Mouse (Mus musculus) liver, embryonic 15.5 days (tissue): ENCODE results near the gene Hmga2. TPM values are rescaled to one million over a fixed set of nuclear protein-coding genes. Genes with fewer than 3 reads are reported as not detected.

Experiments used
- ATAC-seq: fragments of 200-750 bp; cut with Nextera tagmentation; 2 replicates; pipeline ENCODE4 v1.8.0; 2017; ENCODE audit warnings: moderate number of reproducible peaks, mild to moderate bottlenecking, moderate library complexity; ENCODE audit not compliant: insufficient read depth
- H3K27ac ChIP-seq: fragments of 300-500 bp; sonication (generic); replicated peaks from 2 replicates; pipeline ENCODE4 v1.5.1; 2015; ENCODE audit warnings: mild to moderate bottlenecking, inconsistent platforms
- H3K27me3 ChIP-seq: fragments of 300-500 bp; sonication (generic); 2 replicates; pipeline ENCODE4 v1.6.1; 2015; ENCODE audit warnings: mild to moderate bottlenecking, inconsistent platforms
- H3K36me3 ChIP-seq: fragments of 300-500 bp; sonication (generic); replicated peaks from 2 replicates; pipeline ENCODE4 v1.6.1; 2015; ENCODE audit warnings: moderate library complexity, mild to moderate bottlenecking, inconsistent platforms
- H3K4me1 ChIP-seq: fragments of 300-500 bp; sonication (generic); replicated peaks from 2 replicates; pipeline ENCODE4 v1.6.1; 2015; ENCODE audit warnings: inconsistent platforms
- H3K4me2 ChIP-seq: fragments of 300-500 bp; sonication (generic); 2 replicates; pipeline ENCODE4 v1.6.1; 2015; ENCODE audit warnings: moderate library complexity, mild to moderate bottlenecking, inconsistent platforms
- H3K4me3 ChIP-seq: fragments of 300-500 bp; sonication (generic); replicated peaks from 2 replicates; pipeline ENCODE4 v1.5.1; 2015; ENCODE audit warnings: mild to moderate bottlenecking, inconsistent platforms
- H3K9ac ChIP-seq: fragments of 300-500 bp; sonication (generic); 2 replicates; pipeline ENCODE4 v1.6.1; 2015; ENCODE audit warnings: moderate library complexity, mild to moderate bottlenecking, inconsistent platforms
- H3K9me3 ChIP-seq: fragments of 300-500 bp; sonication (generic); replicated peaks from 2 replicates; pipeline ENCODE4 v1.6.1; 2016; ENCODE audit warnings: inconsistent platforms
- WGBS: fragments of 180-500 bp; shearing (Covaris S2); methylation state at CpG from one replicate; pipeline ENCODE4 v1.1.7; 2015; ENCODE audit warnings: mixed read lengths; ENCODE audit not compliant: insufficient replicate concordance; 5-methylcytosine and 5-hydroxymethylcytosine counted together
- polyA plus RNA-seq: library from polyadenylated mRNA; unstranded; fragments of >200 nt; fragmentation: Nextera tagmentation; extraction: Ambion mirVana; gene quantifications from 2 replicates; pipeline ENCODE4 v1.2.1, GENCODE M21; 2015

Hmga2 gene
- polyA plus RNA-seq, 1 experiment from 2014 or later = 2.1 TPM

GRCm38 (mm10) chr10:120441254-120441653, 35.0 kb downstream of the Hmga2 start:
- WGBS = 73% methylated on average over 11 of the region's 11 CpGs

GRCm38 (mm10) chr10:120434433-120434832, 41.8 kb downstream of the Hmga2 start:
- ATAC-seq = no peak
- 0 out of 2 replicates have a peak, but pooled peaks cover 3% of the 10 kb centered on the region for H3K4me1 ChIP-seq
- WGBS = 26% methylated on average over 7 of the region's 7 CpGs
- H3K27me3 ChIP-seq = no peaks in the 10 kb centered on the region
- no peak overlapping the region for H3K4me2 ChIP-seq
- no peak overlapping the region for H3K9ac ChIP-seq
- no peak overlapping the region for H3K4me3 ChIP-seq
- H3K9me3 ChIP-seq = no peaks in the 10 kb centered on the region
- no peaks in the 10 kb centered on the region for H3K36me3 ChIP-seq
- H3K27ac ChIP-seq = no peak overlapping the region

More at GRCm38 (mm10) chr10:120441254-120441653, 35.0 kb downstream of the Hmga2 start:
- ATAC-seq = no peak
- Histone ChIP-seq H3K4me3 (no peak overlapping the region), H3K9me3 (no peaks in the 10 kb centered on the region), H3K36me3 (no peaks in the 10 kb centered on the region), H3K4me2 (no peak overlapping the region), H3K4me1 (no peaks in the 10 kb centered on the region; the same call in none of the 2 replicates), H3K9ac (no peak overlapping the region), H3K27me3 (no peaks in the 10 kb centered on the region), H3K27ac (no peak overlapping the region)

DNA sequence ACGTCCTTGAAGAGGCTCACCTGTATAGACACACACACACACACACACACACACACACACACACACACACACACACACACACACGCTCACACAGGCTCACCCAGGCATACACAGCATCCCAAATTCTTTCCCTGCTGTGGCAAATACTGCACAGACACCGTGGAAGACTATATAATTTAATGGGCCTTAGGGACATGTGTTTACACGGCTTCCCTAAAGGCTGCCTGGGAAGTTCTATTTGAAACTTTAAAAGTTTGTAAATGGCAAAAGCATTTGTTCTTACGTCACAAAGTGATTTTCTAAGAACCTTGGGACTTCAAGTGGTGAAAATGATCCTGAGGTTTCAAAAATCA, 42.8 kb downstream of the Hmga2 start:
- 0 out of 2 replicates have a peak, but pooled peaks cover 3% of the 10 kb centered on the region for H3K4me1 ChIP-seq
- H3K4me2 ChIP-seq = no peak overlapping the region
- no peak for ATAC-seq
- H3K4me3 ChIP-seq = no peak overlapping the region
- H3K27ac ChIP-seq = no peak overlapping the region
- no peaks in the 10 kb centered on the region for H3K27me3 ChIP-seq
- H3K9me3 ChIP-seq = no peaks in the 10 kb centered on the region
- H3K9ac ChIP-seq = no peak overlapping the region
- H3K36me3 ChIP-seq = no peaks in the 10 kb centered on the region
- WGBS = 39% methylated on average over 5 of the region's 5 CpGs

DNA sequence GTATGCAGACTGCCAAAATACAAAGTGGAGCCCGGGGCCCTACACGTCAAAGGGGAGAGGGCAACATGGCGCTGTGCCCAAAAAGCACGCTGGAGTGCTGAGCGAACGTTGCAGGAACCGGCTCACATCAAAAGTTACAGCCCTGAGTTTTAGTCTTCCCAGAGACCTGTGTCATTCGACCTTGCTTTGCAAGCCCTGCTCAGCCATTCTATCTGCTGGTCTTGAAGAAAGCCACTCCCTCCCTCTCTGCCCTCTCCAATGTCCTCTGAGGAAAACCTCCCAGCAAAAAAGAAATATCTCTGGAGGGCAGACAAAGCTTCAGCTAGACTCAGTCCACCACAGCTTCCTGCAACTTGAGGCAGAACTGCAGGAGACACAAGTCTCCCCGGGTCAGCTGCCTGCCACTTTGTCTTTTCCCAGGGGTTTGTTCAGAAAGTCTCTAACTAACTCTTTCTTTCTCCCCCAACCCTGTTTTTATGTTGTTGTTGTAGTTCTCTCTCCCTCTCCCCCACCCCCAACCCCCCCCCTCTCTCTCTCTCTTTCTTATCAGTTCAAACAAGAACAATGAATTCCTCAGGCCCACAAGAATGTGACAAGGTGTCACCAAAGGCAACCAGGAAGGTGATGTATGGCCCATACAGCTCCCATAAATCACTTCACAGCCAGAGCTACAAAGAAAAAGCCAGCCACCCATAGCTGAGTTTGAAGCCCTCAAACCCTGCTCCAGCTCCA, 43.4 kb downstream of the Hmga2 start:
- WGBS = 35% methylated on average over 9 of the region's 9 CpGs
- no peak overlapping the region for H3K4me3 ChIP-seq
- H3K27ac ChIP-seq = no peak overlapping the region
- no peaks in the 10 kb centered on the region for H3K9me3 ChIP-seq
- H3K27me3 ChIP-seq = no peaks in the 10 kb centered on the region
- H3K4me1 ChIP-seq = 0 out of 2 replicates have a peak, but pooled peaks cover 3% of the 10 kb centered on the region
- no peak overlapping the region for H3K4me2 ChIP-seq
- ATAC-seq = no peak
- H3K36me3 ChIP-seq = no peaks in the 10 kb centered on the region
- no peak overlapping the region for H3K9ac ChIP-seq

DNA sequence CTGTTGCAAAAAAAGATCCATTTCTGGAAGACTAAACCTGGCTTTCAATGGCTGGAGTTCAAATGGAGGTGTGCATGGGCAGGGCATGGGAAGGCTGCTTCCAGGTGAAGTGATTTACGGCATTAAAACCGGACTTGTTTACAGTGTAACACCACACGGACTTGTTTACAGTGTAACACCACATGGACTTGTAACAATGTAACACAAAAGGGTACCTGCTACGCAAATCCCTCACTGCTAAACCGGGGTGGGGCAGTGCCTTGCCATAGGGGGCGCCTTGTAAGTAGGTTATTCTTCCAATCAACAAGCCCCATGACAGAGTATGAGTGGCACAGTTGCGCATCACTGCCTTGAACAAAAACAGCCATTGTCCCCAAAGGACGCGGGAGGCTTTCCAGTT, 44.2 kb downstream of the Hmga2 start:
- WGBS = 76% methylated on average over 9 of the region's 9 CpGs
- Histone ChIP-seq H3K4me1 (0 out of 2 replicates have a peak, but pooled peaks cover 3% of the 10 kb centered on the region), H3K9ac (no peak overlapping the region)

GRCm38 (mm10) chr10:120431435-120431834, 44.8 kb downstream of the Hmga2 start:
- Histone ChIP-seq H3K36me3 (no peaks in the 10 kb centered on the region), H3K9ac (no peak overlapping the region), H3K27ac (no peak overlapping the region), H3K9me3 (no peaks in the 10 kb centered on the region), H3K4me2 (no peak overlapping the region), H3K4me3 (no peak overlapping the region), H3K4me1 (0 out of 2 replicates have a peak, but pooled peaks cover 3% of the 10 kb centered on the region), H3K27me3 (no peaks in the 10 kb centered on the region)
- no peak for ATAC-seq
- 44% methylated on average over 2 of the region's 2 CpGs for WGBS

More for the DNA sequence above, 44.2 kb downstream of the Hmga2 start:
- H3K9me3 ChIP-seq = no peaks in the 10 kb centered on the region
- no peaks in the 10 kb centered on the region for H3K27me3 ChIP-seq
- no peaks in the 10 kb centered on the region for H3K36me3 ChIP-seq
- H3K4me3 ChIP-seq = no peak overlapping the region
- no peak overlapping the region for H3K27ac ChIP-seq
- H3K4me2 ChIP-seq = no peak overlapping the region
- no peak for ATAC-seq

DNA sequence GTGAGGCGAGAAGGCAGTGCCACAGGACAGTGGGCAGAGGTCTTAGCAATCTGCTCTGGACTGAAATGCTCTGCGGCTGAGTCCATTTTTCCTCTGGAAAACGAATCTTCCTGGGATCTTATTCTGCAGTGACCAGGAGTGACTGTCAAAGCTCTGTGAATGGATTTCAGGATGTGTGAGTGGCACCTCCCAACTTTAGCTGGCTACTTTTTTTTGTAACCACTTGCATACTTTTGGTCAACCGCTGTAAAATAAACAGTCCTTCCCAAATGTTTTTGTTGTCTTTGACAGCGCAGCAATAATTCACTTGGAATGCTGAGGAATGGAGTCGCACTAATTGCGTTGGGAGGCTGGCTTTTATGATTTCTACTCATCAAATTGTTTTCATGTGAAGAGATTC, 45.8 kb downstream of the Hmga2 start:
- H3K27ac ChIP-seq = no peak overlapping the region
- 0 out of 2 replicates have a peak, but pooled peaks cover 3% of the 10 kb centered on the region for H3K4me1 ChIP-seq
- WGBS = 65% methylated on average over 7 of the region's 7 CpGs
- H3K27me3 ChIP-seq = no peaks in the 10 kb centered on the region
- no peaks in the 10 kb centered on the region for H3K36me3 ChIP-seq
- H3K9ac ChIP-seq = no peak overlapping the region
- H3K4me2 ChIP-seq = no peak overlapping the region
- no peak overlapping the region for H3K4me3 ChIP-seq
- no peak for ATAC-seq
- no peaks in the 10 kb centered on the region for H3K9me3 ChIP-seq

DNA sequence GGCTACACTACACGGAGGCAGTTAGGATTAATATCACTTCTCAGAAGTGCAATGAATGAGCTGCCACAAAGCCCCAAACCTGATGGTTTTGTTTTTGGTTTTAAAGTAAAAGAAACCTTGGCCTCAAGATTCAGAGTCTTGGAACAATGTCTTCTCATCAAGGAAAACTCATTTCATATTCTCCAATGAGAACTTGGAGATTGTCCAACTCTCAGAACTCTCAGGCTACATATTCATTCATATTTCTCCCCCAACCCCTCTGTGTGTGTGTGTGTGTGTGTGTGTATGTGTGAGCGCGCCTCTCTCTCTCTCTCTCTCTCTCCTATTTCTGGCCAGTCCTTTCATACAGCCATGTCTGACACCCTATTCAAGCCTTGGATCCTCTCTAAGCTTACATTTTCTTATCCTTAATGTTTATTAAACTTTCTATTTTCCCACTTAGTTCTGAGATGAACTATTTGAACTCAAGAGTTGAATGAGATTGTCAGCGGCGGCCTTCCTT, 46.5 kb downstream of the Hmga2 start:
- ATAC-seq = no peak

DNA sequence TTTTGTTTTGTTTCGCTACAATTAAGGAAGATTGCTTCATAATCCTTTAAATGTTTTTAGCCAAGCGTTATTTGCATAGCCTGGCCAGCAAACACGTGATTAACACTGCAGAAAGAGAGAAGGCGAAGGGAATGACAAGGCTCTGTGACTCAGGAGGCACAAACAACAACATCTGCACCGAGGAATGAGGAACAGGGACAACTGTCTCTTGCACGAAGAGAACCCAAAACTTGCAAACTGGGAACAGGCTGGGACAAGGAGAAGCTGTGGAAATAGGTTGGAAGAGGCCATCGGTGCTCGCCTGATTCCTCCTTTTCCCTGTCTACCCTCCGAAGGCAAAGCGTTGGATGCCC, 47.1 kb downstream of the Hmga2 start:
- Histone ChIP-seq H3K27ac (no peak overlapping the region), H3K9me3 (no peaks in the 10 kb centered on the region), H3K4me2 (no peak overlapping the region), H3K27me3 (no peaks in the 10 kb centered on the region), H3K9ac (no peak overlapping the region), H3K4me3 (no peak overlapping the region), H3K4me1 (0 out of 2 replicates have a peak, but pooled peaks cover 3% of the 10 kb centered on the region), H3K36me3 (no peaks in the 10 kb centered on the region)
- ATAC-seq = no peak
- WGBS = 60% methylated on average over 10 of the region's 10 CpGs

More for the DNA sequence above, 46.5 kb downstream of the Hmga2 start:
- WGBS = 68% methylated on average over 5 of the region's 5 CpGs
- H3K27me3 ChIP-seq = no peaks in the 10 kb centered on the region
- H3K4me3 ChIP-seq = no peak overlapping the region
- H3K9ac ChIP-seq = no peak overlapping the region
- H3K9me3 ChIP-seq = no peaks in the 10 kb centered on the region
- H3K4me2 ChIP-seq = no peak overlapping the region
- no peak overlapping the region for H3K27ac ChIP-seq
- H3K36me3 ChIP-seq = no peaks in the 10 kb centered on the region
- 0 out of 2 replicates have a peak, but pooled peaks cover 3% of the 10 kb centered on the region for H3K4me1 ChIP-seq

DNA sequence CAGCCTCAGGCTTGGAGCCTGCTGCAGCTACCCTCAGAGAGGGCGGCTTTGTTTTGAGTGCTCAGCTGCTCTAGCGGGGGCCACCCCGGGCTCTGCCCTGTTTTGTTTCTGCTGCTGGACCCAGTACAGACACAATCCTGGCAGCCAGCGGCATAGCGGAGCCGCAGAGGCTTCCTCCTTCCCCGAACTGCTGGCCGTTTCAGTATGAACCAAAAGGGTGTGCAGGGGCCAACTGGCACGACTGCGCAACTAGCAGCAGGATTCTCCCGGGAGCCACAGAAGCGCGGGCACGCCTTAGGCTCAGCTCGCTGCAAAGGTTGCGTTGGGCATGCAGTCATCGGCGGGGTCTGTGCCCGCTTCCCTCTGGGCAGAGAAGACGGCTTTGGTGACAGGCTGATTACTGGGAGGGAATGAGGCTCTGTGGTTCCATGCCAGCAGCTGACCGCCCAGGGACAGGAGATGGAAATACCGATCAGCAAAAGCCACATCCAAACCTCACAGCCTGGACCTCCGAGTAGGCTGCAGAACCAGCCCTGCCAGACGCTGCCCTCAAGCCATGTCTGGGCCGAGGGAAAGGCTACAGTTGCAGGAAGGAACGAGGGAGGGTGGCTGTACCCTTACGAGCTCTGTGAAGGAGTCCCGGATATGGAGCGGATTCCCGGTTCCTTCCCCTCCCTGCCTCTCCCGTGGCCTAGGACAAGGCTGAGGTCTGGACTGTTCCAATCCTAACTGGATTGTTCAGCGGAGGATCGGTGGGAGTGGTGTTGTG, 47.7 kb downstream of the Hmga2 start:
- H3K27me3 ChIP-seq = no peaks in the 10 kb centered on the region
- H3K4me2 ChIP-seq = no peak overlapping the region
- no peak overlapping the region for H3K9ac ChIP-seq
- ATAC-seq = no peak
- H3K27ac ChIP-seq = no peak overlapping the region
- H3K9me3 ChIP-seq = no peaks in the 10 kb centered on the region
- H3K4me3 ChIP-seq = no peak overlapping the region
- WGBS = 72% methylated on average over 33 of the region's 33 CpGs
- no peaks in the 10 kb centered on the region for H3K36me3 ChIP-seq
- H3K4me1 ChIP-seq = 0 out of 2 replicates have a peak, but pooled peaks cover 3% of the 10 kb centered on the region

DNA sequence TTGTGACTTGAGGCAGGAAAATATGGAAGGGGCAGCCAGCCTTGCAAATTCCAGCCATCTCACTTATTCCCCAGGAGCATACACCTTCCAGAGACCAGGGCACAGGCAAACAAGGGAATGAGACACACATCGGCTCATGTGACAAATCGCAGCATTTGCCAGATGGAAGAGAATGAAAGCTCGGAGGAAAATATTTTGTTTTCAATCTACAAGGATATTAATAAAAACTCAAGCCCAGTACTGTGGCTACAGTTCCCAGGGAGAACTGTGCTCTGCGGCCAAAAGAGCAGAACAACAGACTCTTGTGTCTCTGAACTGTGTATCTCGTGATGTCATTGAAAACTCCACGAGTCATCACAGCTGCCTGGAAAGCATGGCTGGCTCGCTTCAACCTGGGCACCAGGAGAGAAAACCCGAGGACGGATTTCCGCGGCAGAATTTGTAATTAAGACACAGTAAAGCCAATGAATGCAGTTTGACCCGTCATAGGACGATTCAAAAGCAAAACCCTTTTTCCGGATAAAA, 50.1 kb downstream of the Hmga2 start:
- Histone ChIP-seq H3K4me3 (no peak overlapping the region), H3K27ac (no peak overlapping the region), H3K36me3 (no peaks in the 10 kb centered on the region), H3K4me1 (0 out of 2 replicates have a peak, but pooled peaks cover 4% of the 10 kb centered on the region), H3K27me3 (no peaks in the 10 kb centered on the region), H3K9me3 (no peaks in the 10 kb centered on the region), H3K9ac (no peak overlapping the region), H3K4me2 (no peak overlapping the region)
- WGBS = 75% methylated on average over 14 of the region's 14 CpGs
- ATAC-seq = no peak
